Mouse (Mus musculus) thymus, adult 2 months (tissue): ENCODE measurements around the gene Robo3. TPM values are rescaled to one million over a fixed set of nuclear protein-coding genes. Genes with fewer than 3 reads are reported as not detected.
A peak's percentile ranks its signal among the peaks of the same experiment; 100 is the strongest.

Experiments used
- DNase-seq: peaks from one replicate; pipeline ENCODE4 v3.0.0; 2021
- H3K27ac ChIP-seq: fragments of 200-500 bp; 2 replicates; pipeline ENCODE4 v1.5.1; 2012; ENCODE audit warnings: low read length, control low read depth; ENCODE audit not compliant: control insufficient read depth, insufficient read depth
- H3K27me3 ChIP-seq: fragments of 200-500 bp; 2 replicates; pipeline ENCODE4 v1.6.1; 2012; ENCODE audit warnings: mild to moderate bottlenecking, low read length, moderate library complexity, mixed read lengths; ENCODE audit not compliant: control insufficient read depth, insufficient read depth
- H3K36me3 ChIP-seq: fragments of 200-500 bp; 2 replicates; pipeline ENCODE4 v1.6.1; 2012; ENCODE audit warnings: mild to moderate bottlenecking, low read length, moderate library complexity; ENCODE audit not compliant: control insufficient read depth, insufficient read depth
- H3K4me1 ChIP-seq: fragments of 200-500 bp; replicated peaks from 2 replicates; pipeline ENCODE4 v1.6.1; 2012; ENCODE audit warnings: low read length; ENCODE audit not compliant: control insufficient read depth, insufficient read depth
- H3K4me3 ChIP-seq: fragments of 200-500 bp; 2 replicates; pipeline ENCODE4 v1.5.1; 2012; ENCODE audit warnings: mild to moderate bottlenecking, low read length, control low read depth, moderate library complexity; ENCODE audit not compliant: control insufficient read depth, insufficient read depth
- CTCF ChIP-seq: fragments of 200-500 bp; IDR thresholded peaks from 2 replicates; pipeline ENCODE4 v1.5.1; 2012; ENCODE audit warnings: mild to moderate bottlenecking, control low read depth, low read length, moderate library complexity, borderline replicate concordance; ENCODE audit not compliant: control insufficient read depth, poor library complexity, insufficient read depth; ENCODE audit errors: extremely low read depth
- POLR2A ChIP-seq: fragments of 200-500 bp; IDR thresholded peaks from 2 replicates; pipeline ENCODE4 v1.6.1; 2012; ENCODE audit warnings: mild to moderate bottlenecking, low read length, control low read depth, moderate library complexity; ENCODE audit not compliant: control insufficient read depth, poor library complexity, insufficient read depth; ENCODE audit errors: extremely low read depth
- WGBS: fragments of 180-500 bp; shearing (Covaris S2); methylation state at CpG from one replicate; pipeline ENCODE4 v1.1.7; 2018; 5-methylcytosine and 5-hydroxymethylcytosine counted together
- polyA plus RNA-seq: library from polyadenylated mRNA; depleted of rRNA; stranded (reverse); fragments of >200 nt; gene quantifications from 2 replicates; pipeline ENCODE4 v1.2.3, GENCODE M21; 2012

Robo3 gene
- polyA plus RNA-seq, 1 experiment: 0.94 TPM

- H3K4me1 ChIP-seq: no peaks in the 10 kb centered on the region
- H3K27ac ChIP-seq: no peak overlapping the region
- no peak overlapping the region for H3K4me3 ChIP-seq
Observed at GRCm38 (mm10) chr9:37432026-37432666, 900 bp downstream of the Robo3 start.

GRCm38 (mm10) chr9:37430582-37430981, 2.5 kb downstream of the Robo3 start:
- H3K27me3 ChIP-seq: peaks cover 3% of the 10 kb centered on the region; the same call in 1 of the 2 replicates
- no peaks in the 10 kb centered on the region for H3K36me3 ChIP-seq
- no peaks in the 10 kb centered on the region for H3K4me1 ChIP-seq
- DNase-seq: peak; percentile 76
- TF ChIP-seq CTCF (peak; percentile 65; the same call in 1 of the 2 replicates), POLR2A (no peak)
- no peak overlapping the region for H3K27ac ChIP-seq
- 4% methylated on average over 12 of the region's 12 CpGs for WGBS
- H3K4me3 ChIP-seq: no peak overlapping the region

More at GRCm38 (mm10) chr9:37432026-37432666, 900 bp downstream of the Robo3 start:
- no peak for DNase-seq
- H3K36me3 ChIP-seq: no peaks in the 10 kb centered on the region
- whole genome bisulfite sequencing: 8% methylated on average over 16 of the region's 17 CpGs
- TF ChIP-seq CTCF: no peak
- TF ChIP-seq POLR2A: no peak
- peaks cover 3% of the 10 kb centered on the region; the same call in 1 of the 2 replicates for H3K27me3 ChIP-seq

GRCm38 (mm10) chr9:37429326-37429725, 3.7 kb downstream of the Robo3 start:
- DNase-seq: no peak
- TF ChIP-seq CTCF (no peak), POLR2A (no peak)
- WGBS: 42% methylated on average over 26 of the region's 26 CpGs
- H3K27ac ChIP-seq: no peak overlapping the region
- no peak overlapping the region for H3K4me3 ChIP-seq
- no peaks in the 10 kb centered on the region for H3K36me3 ChIP-seq
- peaks cover 3% of the 10 kb centered on the region; the same call in 1 of the 2 replicates for H3K27me3 ChIP-seq
- no peaks in the 10 kb centered on the region for H3K4me1 ChIP-seq

GRCm38 (mm10) chr9:37421239-37421638, 11.8 kb downstream of the Robo3 start:
- no peaks in the 10 kb centered on the region for H3K36me3 ChIP-seq
- WGBS: 15% methylated on average over 12 of the region's 12 CpGs
- H3K4me3 ChIP-seq: no peak overlapping the region
- H3K4me1 ChIP-seq: peaks cover 13% of the 10 kb centered on the region
- no peaks in the 10 kb centered on the region; the same call in 1 of the 2 replicates for H3K27me3 ChIP-seq
- no peak overlapping the region for H3K27ac ChIP-seq
- TF ChIP-seq POLR2A (no peak), CTCF (no peak)
- DNase-seq: peak; percentile 60

GRCm38 (mm10) chr9:37420676-37421075, 12.4 kb downstream of the Robo3 start:
- no peaks in the 10 kb centered on the region; the same call in 1 of the 2 replicates for H3K27me3 ChIP-seq
- no peaks in the 10 kb centered on the region for H3K36me3 ChIP-seq
- peak; percentile 84 for DNase-seq
- peaks cover 13% of the 10 kb centered on the region for H3K4me1 ChIP-seq
- H3K27ac ChIP-seq: no peak overlapping the region
- 1% methylated on average over 27 of the region's 27 CpGs for WGBS
- no peak overlapping the region for H3K4me3 ChIP-seq
- TF ChIP-seq POLR2A (0 out of 2 replicates have a peak, but pooled peaks have one; percentile 28), CTCF (peak; percentile 83)

GRCm38 (mm10) chr9:37418791-37419190, 14.3 kb downstream of the Robo3 start:
- Histone ChIP-seq H3K4me3 (no peak overlapping the region), H3K36me3 (no peaks in the 10 kb centered on the region), H3K4me1 (peaks cover 13% of the 10 kb centered on the region), H3K27ac (no peak overlapping the region), H3K27me3 (no peaks in the 10 kb centered on the region)
- no peak for DNase-seq
- WGBS: 73% methylated on average over 4 of the region's 4 CpGs
- TF ChIP-seq POLR2A (no peak), CTCF (no peak)
